17 mouse cellular contexts compared by ENCODE assay signal in genomic region chr6:3201107-3201506, GRCm38 (mm10).
DNase-seq lines count a peak whose midpoint lies in the region; ATAC-seq lines count a peak whose summit lies in the region.
"Had no signal": no experiment of that assay in that cellular context is flagged by ENCODE, and none has a peak within 500 bp of the region (broad histone marks: within the 10 kb centered on the region; RNA-seq: fewer than 3 reads in every experiment).

No protein-coding gene starts in this region.

- H3K9me3 ChIP-seq in midbrain, embryonic 13.5 days = no peaks in the 10 kb centered on the region; the same call in 1 of the 2 replicates
- H3K9me3 ChIP-seq: intestine, embryonic 15.5 days; limb, embryonic 15.5 days; stomach, embryonic 15.5 days had no signal

- no peak overlapping the region for H3K9ac ChIP-seq in midbrain, embryonic 13.5 days (replicated peaks)
- H3K9ac ChIP-seq: forebrain, embryonic 15.5 days; hindbrain, embryonic 14.5 days; intestine, embryonic 15.5 days; limb, embryonic 15.5 days; neural tube, embryonic 12.5 days; stomach, embryonic 15.5 days had no signal

- no peaks in the 10 kb centered on the region for H3K36me3 ChIP-seq in midbrain, embryonic 13.5 days
- H3K36me3 ChIP-seq: forebrain, embryonic 15.5 days; intestine, embryonic 15.5 days; limb, embryonic 15.5 days; midbrain, embryonic 10.5 days; neural tube, embryonic 12.5 days; stomach, embryonic 15.5 days had no signal

- no peak overlapping the region for H3K4me3 ChIP-seq in midbrain, embryonic 13.5 days (replicated peaks)
- H3K4me3 ChIP-seq: forebrain, embryonic 15.5 days; intestine, embryonic 15.5 days; limb, embryonic 15.5 days; midbrain, embryonic 10.5 days; neural tube, embryonic 12.5 days; stomach, embryonic 15.5 days had no signal

- 64% methylated on average over 33 of the region's 33 CpGs for WGBS in midbrain, embryonic 13.5 days

- no peak overlapping the region for H3K27ac ChIP-seq in midbrain, embryonic 13.5 days
- H3K27ac ChIP-seq: forebrain, embryonic 15.5 days; hindbrain, embryonic 14.5 days; intestine, embryonic 15.5 days; limb, embryonic 15.5 days; macrophage; midbrain, embryonic 10.5 days; neural tube, embryonic 12.5 days; stomach, embryonic 15.5 days had no signal

- no peaks in the 10 kb centered on the region for H3K27me3 ChIP-seq in midbrain, embryonic 13.5 days
- H3K27me3 ChIP-seq: forebrain, embryonic 15.5 days; intestine, embryonic 15.5 days; limb, embryonic 15.5 days; neural tube, embryonic 12.5 days; stomach, embryonic 15.5 days had no signal

- no peaks in the 10 kb centered on the region for H3K4me1 ChIP-seq in midbrain, embryonic 13.5 days (replicated peaks)
- H3K4me1 ChIP-seq: forebrain, embryonic 15.5 days; intestine, embryonic 15.5 days; limb, embryonic 15.5 days; midbrain, embryonic 10.5 days; neural tube, embryonic 12.5 days; stomach, embryonic 15.5 days had no signal

- H3K4me2 ChIP-seq in midbrain, embryonic 13.5 days (replicated peaks) = no peak overlapping the region
- H3K4me2 ChIP-seq: forebrain, embryonic 15.5 days; heart, embryonic 11.5 days; hindbrain, embryonic 14.5 days; intestine, embryonic 15.5 days; limb, embryonic 15.5 days; neural tube, embryonic 12.5 days; stomach, embryonic 15.5 days had no signal

- DNase-seq in embryo, embryonic 9.5 days (ENCODE audit: extremely low spot score) = peak; percentile 71
- DNase-seq in embryo, embryonic 10.5 days (ENCODE audit: low spot score) = no peak
- DNase-seq in kidney, postnatal 14 days = peak; percentile 52
- no peak for DNase-seq in kidney, adult 8-10 months
- peak; percentile 18 to 39 for DNase-seq in lung, postnatal 4 days
- no peak for DNase-seq in lung, postnatal 10 days
- peak; percentile 60 for DNase-seq in adipocyte (ENCODE audit: low spot score)

- ATAC-seq in midbrain, embryonic 13.5 days = no peak
- ATAC-seq: forebrain, embryonic 15.5 days; intestine, embryonic 15.5 days had no signal

Comparison
In these comparisons a context has a peak if more than half of its experiments do, and no peak if none do; other contexts are left out.
1. DNase-seq: peak in embryo, embryonic 9.5 days (single experiment), kidney, postnatal 14 days (single experiment), lung, postnatal 4 days (2 of 2) and adipocyte (single experiment); none in embryo, embryonic 10.5 days (single experiment), kidney, adult 8-10 months (0 of 2) and lung, postnatal 10 days (single experiment).